Mouse (Mus musculus) gastrocnemius, postnatal 25 days (tissue): ENCODE measurements at regions not wholly inside any gene's neighbourhood (a gene's known extent, or its start where the extent isn't known, plus 50 kb on each side); places are given as distances from the start of the nearest gene placed in this dataset.

Source experiments
- DNase-seq: peaks from one replicate; pipeline ENCODE4 v3.0.0; 2022

- no peak for DNase-seq
Measured at GRCm38 (mm10) chr13:16100253-16100652, 88.6 kb downstream of the Inhba start.

- DNase-seq: no peak
Measured at GRCm38 (mm10) chr13:16114837-16115236, 103.2 kb downstream of the Inhba start.

- no peak for DNase-seq
Measured at GRCm38 (mm10) chr13:16146686-16147085, 135.0 kb downstream of the Inhba start.

GRCm38 (mm10) chr13:16154926-16155325, 143.3 kb downstream of the Inhba start:
- no peak for DNase-seq

GRCm38 (mm10) chr13:16165204-16165894, 153.7 kb downstream of the Inhba start:
- no peak for DNase-seq

- DNase-seq: no peak
Measured at GRCm38 (mm10) chr13:16196692-16197091, 185.0 kb downstream of the Inhba start.

GRCm38 (mm10) chr13:16200046-16200445, 188.4 kb downstream of the Inhba start:
- DNase-seq: no peak

GRCm38 (mm10) chr13:16203147-16203546, 191.5 kb downstream of the Inhba start:
- no peak for DNase-seq

- DNase-seq: no peak
Measured at GRCm38 (mm10) chr13:16204097-16204496, 192.4 kb downstream of the Inhba start.

- DNase-seq: no peak
Measured at GRCm38 (mm10) chr13:16211482-16211881, 199.8 kb downstream of the Inhba start.

- DNase-seq: no peak
Measured at GRCm38 (mm10) chr13:16219877-16220276, 208.2 kb downstream of the Inhba start.

- no peak for DNase-seq
Measured at GRCm38 (mm10) chr13:16222942-16223600, 211.4 kb downstream of the Inhba start.

GRCm38 (mm10) chr13:16261145-16261544, 249.5 kb downstream of the Inhba start:
- DNase-seq: no peak

GRCm38 (mm10) chr13:16279974-16280373, 268.3 kb downstream of the Inhba start:
- no peak for DNase-seq

- DNase-seq: no peak
Measured at GRCm38 (mm10) chr13:16280742-16281141, 269.1 kb downstream of the Inhba start.

GRCm38 (mm10) chr13:16281777-16282176, 270.1 kb downstream of the Inhba start:
- no peak for DNase-seq

- no peak for DNase-seq
Measured at GRCm38 (mm10) chr13:16282230-16282629, 270.6 kb downstream of the Inhba start.

- DNase-seq: no peak
Measured at GRCm38 (mm10) chr13:16283336-16283735, 271.7 kb downstream of the Inhba start.

GRCm38 (mm10) chr13:16289633-16290032, 278.0 kb downstream of the Inhba start:
- DNase-seq: no peak

GRCm38 (mm10) chr13:16290784-16291183, 279.1 kb downstream of the Inhba start:
- DNase-seq: no peak

GRCm38 (mm10) chr13:16291661-16292291, 280.1 kb downstream of the Inhba start:
- no peak for DNase-seq

- no peak for DNase-seq
Measured at GRCm38 (mm10) chr13:16299756-16300155, 288.1 kb downstream of the Inhba start.

- DNase-seq: no peak
Measured at GRCm38 (mm10) chr13:16314669-16315068, 303.0 kb downstream of the Inhba start.

- DNase-seq: no peak
Measured at GRCm38 (mm10) chr13:16315689-16316088, 304.0 kb downstream of the Inhba start.
